Mouse (Mus musculus): Measurements from ENCODE around the gene Ascc1.
"Not testable (repeated sequence)": the region's sequence is repeated elsewhere in the genome, so short reads cannot be mapped to it uniquely, and the experiment has no call there.

The Ascc1 gene

GRCm38 (mm10) chr10:59977715-59978343 is 24.8 kb upstream of the Ascc1 start:
- DNase-seq: no peak

GRCm38 (mm10) chr10:59978401-59978800 is 24.2 kb upstream of the Ascc1 start:
- no peak for DNase-seq

- DNase-seq: no peak
These were observed 23.5 kb upstream of the Ascc1 start for GRCm38 (mm10) chr10:59978873-59979743.

- DNase-seq: peak; percentile 72 to 80
These were observed 21.8 kb upstream of the Ascc1 start for GRCm38 (mm10) chr10:59980815-59981244.

DNA sequence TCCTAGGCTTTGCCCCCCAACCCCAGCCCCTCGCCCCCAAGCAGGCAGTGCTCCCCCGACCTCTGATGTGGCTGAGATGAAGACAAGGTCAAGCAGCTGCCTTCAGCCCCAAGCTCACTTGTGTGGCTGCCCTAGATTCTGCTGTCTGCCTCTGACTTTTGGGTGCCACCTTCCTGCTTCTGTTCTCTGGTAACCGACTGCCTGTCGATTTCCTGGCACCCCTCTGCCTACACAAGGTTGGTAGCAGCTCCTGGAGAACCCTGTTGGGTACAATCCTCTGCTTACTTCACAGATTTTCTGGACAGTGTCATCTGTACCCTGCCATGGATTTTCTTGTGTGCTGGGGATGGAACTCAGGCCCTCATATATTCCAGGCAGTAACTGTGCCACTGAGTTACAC is 21.3 kb upstream of the Ascc1 start:
- peak in 1 of 2 experiments; percentile 39 for DNase-seq

DNA sequence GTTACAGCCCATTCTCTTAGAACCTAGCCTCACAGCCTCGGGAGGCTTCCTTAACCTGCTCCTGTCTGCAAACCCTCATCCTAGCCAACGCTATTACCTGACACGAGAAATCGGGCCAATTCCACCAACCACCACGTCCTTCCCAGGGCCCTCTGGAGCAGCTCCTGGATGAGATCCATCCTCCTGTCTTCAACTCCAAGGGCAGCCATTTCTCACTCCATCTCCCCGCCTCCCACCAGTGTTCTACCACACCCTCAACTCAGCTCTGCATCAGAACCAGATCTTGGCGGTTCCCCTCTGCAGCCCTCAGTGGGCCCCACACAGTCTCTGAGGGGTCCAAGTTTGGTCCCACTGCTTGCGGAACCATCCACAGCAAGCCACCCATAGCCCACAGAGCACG is 20.8 kb upstream of the Ascc1 start:
- DNase-seq: no peak

- DNase-seq: no peak
These were observed 20.2 kb upstream of the Ascc1 start for GRCm38 (mm10) chr10:59982379-59982873.

DNA sequence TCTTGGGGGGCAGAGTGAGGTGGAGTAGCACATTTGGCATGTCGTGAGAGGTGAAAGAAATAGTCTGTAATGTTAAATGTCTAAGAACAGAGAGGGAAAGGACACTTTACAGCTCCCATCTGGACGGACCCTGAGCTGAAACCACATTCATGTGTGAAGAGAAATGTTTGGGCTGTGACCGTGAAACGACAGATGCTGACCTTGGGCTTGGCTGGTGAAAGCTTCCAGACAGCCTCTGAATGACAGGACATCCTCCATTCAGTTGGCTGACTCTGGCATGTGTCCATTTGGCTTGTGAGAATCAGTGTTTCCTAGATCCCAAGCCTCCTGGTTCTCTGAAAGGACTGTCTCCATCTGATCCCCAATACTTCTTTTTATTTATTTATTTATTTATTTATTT is 14.6 kb upstream of the Ascc1 start:
- no peak for DNase-seq

GRCm38 (mm10) chr10:59990393-59990792 is 12.2 kb upstream of the Ascc1 start:
- no peak for DNase-seq

- no peak for DNase-seq
These were observed 11.2 kb upstream of the Ascc1 start for GRCm38 (mm10) chr10:59991262-59991880.

GRCm38 (mm10) chr10:59992024-59992423 is 10.6 kb upstream of the Ascc1 start:
- no peak for DNase-seq

DNA sequence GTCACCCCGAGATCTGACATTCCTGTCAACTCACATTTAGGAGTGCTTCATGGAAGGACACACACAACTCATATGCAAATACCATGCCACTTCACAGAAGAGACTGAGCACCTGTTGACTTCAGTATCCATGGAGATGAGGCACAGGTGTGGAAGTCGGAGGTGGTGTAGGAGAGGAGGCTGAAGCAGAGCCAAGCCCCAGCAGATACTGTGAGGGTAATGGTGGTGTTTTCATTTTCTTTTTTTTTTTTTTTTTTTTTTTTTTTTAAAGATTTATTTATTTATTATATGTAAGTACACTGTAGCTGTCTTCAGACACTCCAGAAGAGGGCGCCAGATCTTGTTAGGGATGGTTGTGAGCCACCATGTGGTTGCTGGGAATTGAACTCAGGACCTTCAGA is 8.8 kb upstream of the Ascc1 start:
- DNase-seq: not testable (repeated sequence)

GRCm38 (mm10) chr10:59995889-59996288 is 6.7 kb upstream of the Ascc1 start:
- DNase-seq: no peak

DNA sequence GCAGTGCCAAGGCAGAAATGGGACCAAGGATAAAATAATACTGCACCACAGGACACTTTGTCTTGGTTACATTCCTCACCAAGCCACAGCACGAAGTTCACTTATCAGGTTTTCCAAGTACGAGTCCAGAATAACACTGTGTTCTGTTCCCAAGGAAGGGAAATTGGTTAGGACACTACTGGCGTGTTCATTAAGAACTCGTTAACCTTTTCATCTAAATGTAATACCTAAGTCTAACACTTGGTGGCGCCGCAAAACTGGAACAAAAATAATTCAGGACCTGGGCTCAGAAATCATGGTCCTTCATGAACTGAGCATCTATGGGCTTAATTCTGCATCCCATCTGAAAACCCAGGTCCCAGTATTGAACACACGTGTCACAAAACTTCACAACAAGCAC is 5.0 kb upstream of the Ascc1 start:
- peak in 1 of 2 experiments; percentile 34 for DNase-seq

- DNase-seq: no peak
These were observed 3.5 kb upstream of the Ascc1 start for GRCm38 (mm10) chr10:59999057-59999456.

GRCm38 (mm10) chr10:60001663-60002062 is 942 bp upstream of the Ascc1 start:
- DNase-seq: not testable (repeated sequence)

GRCm38 (mm10) chr10:60002203-60002602 is 402 bp upstream of the Ascc1 start:
- no peak for DNase-seq

DNA sequence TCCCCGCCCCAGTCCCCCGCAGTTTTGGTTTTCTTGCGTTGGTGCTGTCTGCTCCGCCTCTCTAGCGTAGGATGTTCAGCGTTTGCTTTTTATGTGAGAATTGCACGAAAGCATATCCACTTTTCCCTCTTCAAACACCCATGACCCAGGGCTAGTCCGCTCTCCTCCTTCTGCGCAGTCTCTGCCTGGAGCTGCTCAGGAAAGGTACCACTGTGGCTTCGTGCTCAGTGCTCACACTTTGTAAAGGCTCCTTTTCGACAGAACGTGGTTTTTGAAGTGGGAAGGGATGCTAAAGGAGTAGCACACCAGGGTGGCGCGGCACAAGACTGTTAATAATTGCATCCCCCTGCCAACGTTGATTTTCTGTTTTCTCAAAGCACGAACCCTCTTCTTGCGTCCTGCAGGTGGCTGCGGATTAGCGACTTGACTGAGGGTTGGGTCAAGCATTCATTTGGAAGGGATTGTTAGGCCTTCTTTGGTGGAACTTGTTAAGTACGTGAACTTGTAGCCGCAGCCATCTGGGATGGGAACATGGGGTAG is 678 bp downstream of the Ascc1 start:
- DNase-seq: no peak

- DNase-seq: no peak
These were observed 1.2 kb downstream of the Ascc1 start for GRCm38 (mm10) chr10:60003847-60004246.

- DNase-seq: peak in 1 of 2 experiments; percentile 64
These were observed 2.7 kb downstream of the Ascc1 start for GRCm38 (mm10) chr10:60005264-60005663.

- no peak for DNase-seq
These were observed 6.5 kb downstream of the Ascc1 start for GRCm38 (mm10) chr10:60009115-60009514.

- DNase-seq: no peak
These were observed 13.6 kb downstream of the Ascc1 start for GRCm38 (mm10) chr10:60016223-60016622.

DNA sequence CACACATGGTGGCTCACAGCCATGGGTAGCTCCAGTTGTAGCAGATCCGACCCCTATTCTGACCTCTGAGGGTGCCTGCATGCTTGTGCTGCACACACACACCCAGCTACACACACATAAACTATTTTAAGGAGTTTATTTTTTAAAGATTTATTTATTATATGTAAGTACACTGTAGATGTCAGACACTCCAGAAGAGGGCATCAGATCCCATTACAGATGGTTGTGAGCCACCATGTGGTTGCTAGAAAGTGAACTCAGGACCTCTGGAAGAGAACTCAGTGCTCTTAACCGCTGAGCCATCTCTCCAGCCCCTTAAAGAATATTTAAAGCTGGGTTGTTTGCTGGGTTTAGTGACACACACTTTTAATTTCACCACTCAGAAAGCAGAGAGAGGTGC is 16.7 kb downstream of the Ascc1 start:
- DNase-seq: no peak
